Mouse (Mus musculus) forebrain, embryonic 11.5 days (tissue): ENCODE measurements around the gene Dchs1. TPM values are rescaled to one million over a fixed set of nuclear protein-coding genes. Genes with fewer than 3 reads are reported as not detected.

Experiments used
- ATAC-seq: fragments of 200-750 bp; cut with Nextera tagmentation; replicated peaks from 2 replicates; pipeline ENCODE4 v1.8.0; 2017; ENCODE audit warnings: moderate TSS enrichment; ENCODE audit not compliant: low FRiP score
- DNase-seq: peaks from one replicate; pipeline ENCODE4 v3.0.0-alpha.2; 2017; ENCODE audit warnings: low spot score
- H3K27ac ChIP-seq: fragments of 300-500 bp; sonication (generic); 2 replicates; pipeline ENCODE4 v1.5.1; 2014; ENCODE audit warnings: low read depth, low read length
- H3K27me3 ChIP-seq: fragments of 300-500 bp; sonication (generic); 2 replicates; pipeline ENCODE4 v1.6.1; 2014; ENCODE audit warnings: mild to moderate bottlenecking, low read length, mixed read lengths; ENCODE audit not compliant: control insufficient read depth, insufficient read depth
- H3K36me3 ChIP-seq: fragments of 300-500 bp; sonication (generic); 2 replicates; pipeline ENCODE4 v1.6.1; 2014; ENCODE audit warnings: mild to moderate bottlenecking, low read length, moderate library complexity, mixed read lengths; ENCODE audit not compliant: control insufficient read depth, insufficient read depth
- H3K4me1 ChIP-seq: fragments of 300-500 bp; sonication (generic); replicated peaks from 2 replicates; pipeline ENCODE4 v1.6.1; 2014; ENCODE audit warnings: low read length, mixed read lengths; ENCODE audit not compliant: control insufficient read depth, insufficient read depth
- H3K4me2 ChIP-seq: fragments of 300-500 bp; sonication (generic); 2 replicates; pipeline ENCODE4 v1.6.1; 2014; ENCODE audit warnings: low read depth, mild to moderate bottlenecking, low read length, moderate library complexity, mixed read lengths; ENCODE audit not compliant: severe bottlenecking
- H3K4me3 ChIP-seq: fragments of 300-500 bp; sonication (generic); 2 replicates; pipeline ENCODE4 v1.5.1; 2014; ENCODE audit warnings: low read depth, low read length
- H3K9ac ChIP-seq: fragments of 300-500 bp; sonication (generic); 2 replicates; pipeline ENCODE4 v1.6.1; 2014; ENCODE audit warnings: low read length
- H3K9me3 ChIP-seq: fragments of 300-500 bp; sonication (generic); 2 replicates; pipeline ENCODE4 v1.6.1; 2016; ENCODE audit warnings: low read length, mixed read lengths; ENCODE audit not compliant: control insufficient read depth
- WGBS: fragments of 180-500 bp; shearing (Covaris S2); extraction: QIAGEN DNeasy Blood & Tissue Kit; methylation state at CpG from one replicate; pipeline ENCODE4 v1.1.7; 2014; 5-methylcytosine and 5-hydroxymethylcytosine counted together
- polyA plus RNA-seq: library from polyadenylated mRNA; unstranded; fragments of >200 nt; fragmentation: Nextera tagmentation; extraction: Ambion mirVana; gene quantifications from 2 replicates; pipeline ENCODE4 v1.2.1, GENCODE M21; 2014

The Dchs1 gene
- polyA plus RNA-seq, 1 experiment from 2014 or later = 21.4 TPM

GRCm38 (mm10) chr7:105762517-105763270 lies 24.8 kb downstream of the Dchs1 start:
- 11% methylated on average over 55 of the region's 55 CpGs for WGBS
- H3K36me3 ChIP-seq = peaks cover 15% of the 10 kb centered on the region
- no peaks in the 10 kb centered on the region; the same call in 1 of the 2 replicates for H3K4me1 ChIP-seq
- peak; percentile 58 for DNase-seq
- peaks cover 24% of the 10 kb centered on the region for H3K27me3 ChIP-seq
- no peak overlapping the region for H3K9ac ChIP-seq
- H3K4me2 ChIP-seq = 0 out of 2 replicates have a peak overlapping the region, but pooled peaks have one; percentile 11
- H3K4me3 ChIP-seq = no peak overlapping the region
- no peaks in the 10 kb centered on the region for H3K9me3 ChIP-seq
- no peak overlapping the region for H3K27ac ChIP-seq
- ATAC-seq = no peak; the same call in 1 of the 2 replicates

- DNase-seq (peak; percentile 65), ATAC-seq (peak; percentile 19; the same call in 1 of the 2 replicates)
- no peak overlapping the region for H3K9ac ChIP-seq
- no peaks in the 10 kb centered on the region for H3K9me3 ChIP-seq
- peaks cover 24% of the 10 kb centered on the region for H3K27me3 ChIP-seq
- H3K36me3 ChIP-seq = peaks cover 16% of the 10 kb centered on the region
- 0 out of 2 replicates have a peak overlapping the region, but pooled peaks have one; percentile 11 for H3K4me2 ChIP-seq
- WGBS = 14% methylated on average over 51 of the region's 51 CpGs
- H3K27ac ChIP-seq = no peak overlapping the region
- H3K4me1 ChIP-seq = no peaks in the 10 kb centered on the region; the same call in 1 of the 2 replicates
- no peak overlapping the region for H3K4me3 ChIP-seq
Measured at GRCm38 (mm10) chr7:105761813-105762484, 25.5 kb downstream of the Dchs1 start.

- Histone ChIP-seq H3K36me3 (peaks cover 18% of the 10 kb centered on the region; the same call in 1 of the 2 replicates), H3K4me3 (no peak overlapping the region), H3K9ac (no peak overlapping the region), H3K27ac (no peak overlapping the region), H3K9me3 (no peaks in the 10 kb centered on the region), H3K4me1 (0 out of 2 replicates have a peak, but pooled peaks cover 1% of the 10 kb centered on the region), H3K27me3 (no peaks in the 10 kb centered on the region), H3K4me2 (no peak overlapping the region)
- DNase-seq = no peak
- WGBS = 90% methylated on average over 10 of the region's 10 CpGs
- ATAC-seq = 0 out of 2 replicates have a peak, but pooled peaks have one; percentile 4
Measured at GRCm38 (mm10) chr7:105753281-105753680, 34.2 kb downstream of the Dchs1 start.

GRCm38 (mm10) chr7:105752716-105753115 lies 34.7 kb downstream of the Dchs1 start:
- no peak overlapping the region for H3K4me3 ChIP-seq
- no peak overlapping the region for H3K9ac ChIP-seq
- H3K27me3 ChIP-seq = no peaks in the 10 kb centered on the region
- WGBS = 90% methylated on average over 2 of the region's 2 CpGs
- no peak; the same call in 1 of the 2 replicates for ATAC-seq
- H3K4me2 ChIP-seq = no peak overlapping the region
- H3K27ac ChIP-seq = no peak overlapping the region
- H3K9me3 ChIP-seq = no peaks in the 10 kb centered on the region
- DNase-seq = no peak
- H3K36me3 ChIP-seq = peaks cover 16% of the 10 kb centered on the region; the same call in 1 of the 2 replicates
- H3K4me1 ChIP-seq = 0 out of 2 replicates have a peak, but pooled peaks cover 1% of the 10 kb centered on the region

- ATAC-seq (peak; percentile 96), DNase-seq (peak; percentile 88)
- Histone ChIP-seq H3K9ac (peak within 1 kb of the TSS; percentile 75), H3K27ac (peak within 1 kb of the TSS; percentile 12; the same call in 1 of the 2 replicates), H3K4me1 (0 out of 2 replicates have a peak, but pooled peaks cover 1% of the 10 kb centered on the region), H3K36me3 (peaks cover 15% of the 10 kb centered on the region; the same call in 1 of the 2 replicates), H3K27me3 (no peaks in the 10 kb centered on the region), H3K4me3 (peak within 1 kb of the TSS; percentile 53), H3K4me2 (peak within 1 kb of the TSS; percentile 92), H3K9me3 (no peaks in the 10 kb centered on the region)
- 22% methylated on average over 20 of the region's 20 CpGs for WGBS
Measured at GRCm38 (mm10) chr7:105751491-105752433, 35.7 kb downstream of the Dchs1 start, which contains the start of gene Tpp1. Tpp1 (minus strand) TSS chr7:105752235.

GRCm38 (mm10) chr7:105747776-105748175 lies 39.7 kb downstream of the Dchs1 start:
- 89% methylated on average over 2 of the region's 2 CpGs for WGBS
- no peaks in the 10 kb centered on the region for H3K36me3 ChIP-seq
- no peak for ATAC-seq
- peaks cover 1% of the 10 kb centered on the region; the same call in 1 of the 2 replicates for H3K4me1 ChIP-seq
- no peak overlapping the region for H3K9ac ChIP-seq
- no peak for DNase-seq
- no peaks in the 10 kb centered on the region for H3K27me3 ChIP-seq
- H3K4me2 ChIP-seq = no peak overlapping the region
- no peak overlapping the region for H3K27ac ChIP-seq
- no peaks in the 10 kb centered on the region for H3K9me3 ChIP-seq
- no peak overlapping the region for H3K4me3 ChIP-seq

- Histone ChIP-seq H3K9ac (peak within 1 kb of the TSS; percentile 91), H3K9me3 (no peaks in the 10 kb centered on the region), H3K4me3 (peak within 1 kb of the TSS; percentile 96), H3K4me2 (peak within 1 kb of the TSS; percentile 86), H3K27ac (peak within 1 kb of the TSS; percentile 19; the same call in 1 of the 2 replicates), H3K36me3 (peaks cover 5% of the 10 kb centered on the region; the same call in 1 of the 2 replicates), H3K27me3 (no peaks in the 10 kb centered on the region), H3K4me1 (no peaks in the 10 kb centered on the region; the same call in 1 of the 2 replicates)
- WGBS = under 1% methylated on average over 59 of the region's 67 CpGs
- DNase-seq = peak; percentile 93
- peak; percentile 98 for ATAC-seq
Measured at GRCm38 (mm10) chr7:105743926-105744590, 43.4 kb downstream of the Dchs1 start, which contains the start of gene Taf10. Taf10 (minus strand) TSS chr7:105744361.
